Mouse (Mus musculus) midbrain, embryonic 12.5 days (tissue): ENCODE data around the gene Usp36. TPM values are rescaled to one million over a fixed set of nuclear protein-coding genes. Genes with fewer than 3 reads are reported as not detected.
A peak's percentile ranks its signal among the peaks of the same experiment; 100 is the strongest.

Experiments used
- ATAC-seq: fragments of 200-750 bp; cut with Nextera tagmentation; 2 replicates; pipeline ENCODE4 v1.8.0; 2017; ENCODE audit warnings: low read depth, moderate TSS enrichment, moderate library complexity; ENCODE audit not compliant: low FRiP score
- H3K27ac ChIP-seq: fragments of 300-500 bp; sonication (generic); replicated peaks from 2 replicates; pipeline ENCODE4 v1.5.1; 2016; ENCODE audit warnings: mild to moderate bottlenecking
- H3K27me3 ChIP-seq: fragments of 300-500 bp; sonication (generic); 2 replicates; pipeline ENCODE4 v1.6.1; 2016; ENCODE audit warnings: mild to moderate bottlenecking
- H3K36me3 ChIP-seq: fragments of 300-500 bp; sonication (generic); 2 replicates; pipeline ENCODE4 v1.6.1; 2016
- H3K4me1 ChIP-seq: fragments of 300-500 bp; sonication (generic); 2 replicates; pipeline ENCODE4 v1.6.1; 2016
- H3K4me2 ChIP-seq: fragments of 300-500 bp; sonication (generic); replicated peaks from 2 replicates; pipeline ENCODE4 v1.6.1; 2016; ENCODE audit warnings: mild to moderate bottlenecking, moderate library complexity
- H3K4me3 ChIP-seq: fragments of 300-500 bp; sonication (generic); 2 replicates; pipeline ENCODE4 v1.5.1; 2016; ENCODE audit warnings: mild to moderate bottlenecking
- H3K9ac ChIP-seq: fragments of 300-500 bp; sonication (generic); replicated peaks from 2 replicates; pipeline ENCODE4 v1.6.1; 2016; ENCODE audit warnings: mild to moderate bottlenecking, moderate library complexity
- H3K9me3 ChIP-seq: fragments of 300-500 bp; sonication (generic); 2 replicates; pipeline ENCODE4 v1.6.1; 2016; ENCODE audit warnings: mild to moderate bottlenecking
- WGBS: fragments of 180-500 bp; shearing (Covaris S2); methylation state at CpG from one replicate; pipeline ENCODE4 v1.1.7; 2016; 5-methylcytosine and 5-hydroxymethylcytosine counted together
- polyA plus RNA-seq: library from polyadenylated mRNA; unstranded; fragments of >200 nt; fragmentation: Nextera tagmentation; extraction: Ambion mirVana; gene quantifications from 2 replicates; pipeline ENCODE4 v1.2.1, GENCODE M21; 2016

Gene Usp36
- polyA plus RNA-seq, 1 experiment from 2014 or later: 20.8 TPM

DNA sequence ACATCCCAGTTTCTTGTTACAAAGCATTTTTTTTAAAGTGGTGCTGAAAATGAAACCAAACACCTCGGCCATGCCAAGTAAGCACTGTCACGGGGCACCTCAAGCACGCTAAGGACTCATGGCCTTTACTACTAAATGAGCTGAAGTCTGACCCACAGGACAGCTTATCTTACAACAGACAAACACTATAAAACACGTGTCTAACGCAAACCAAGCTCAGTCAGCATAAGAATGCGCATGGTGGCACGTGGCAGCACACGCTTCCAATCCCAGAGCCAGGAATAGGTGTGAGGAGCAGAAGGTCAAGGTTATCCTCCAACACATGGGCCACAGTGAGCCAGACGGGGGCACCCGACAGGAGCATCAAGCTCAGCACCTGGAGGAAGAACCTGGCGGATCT lies 24.4 kb downstream of the Usp36 start:
- H3K9me3 ChIP-seq: no peaks in the 10 kb centered on the region
- WGBS: 90% methylated on average over 11 of the region's 11 CpGs
- H3K27me3 ChIP-seq: no peaks in the 10 kb centered on the region
- H3K4me3 ChIP-seq: no peak overlapping the region
- H3K9ac ChIP-seq: no peak overlapping the region
- H3K27ac ChIP-seq: no peak overlapping the region
- no peak for ATAC-seq
- H3K4me2 ChIP-seq: no peak overlapping the region
- peaks cover 98% of the 10 kb centered on the region for H3K36me3 ChIP-seq
- no peaks in the 10 kb centered on the region for H3K4me1 ChIP-seq

- WGBS: 92% methylated on average over 5 of the region's 5 CpGs
- Histone ChIP-seq H3K4me2 (no peak overlapping the region), H3K27me3 (no peaks in the 10 kb centered on the region), H3K9ac (no peak overlapping the region), H3K36me3 (peaks cover 99% of the 10 kb centered on the region), H3K9me3 (no peaks in the 10 kb centered on the region), H3K4me3 (no peak overlapping the region), H3K27ac (0 out of 2 replicates have a peak overlapping the region, but pooled peaks have one; percentile 2), H3K4me1 (no peaks in the 10 kb centered on the region)
- no peak for ATAC-seq
These were observed 26.9 kb downstream of the Usp36 start for GRCm38 (mm10) chr11:118263146-118263545.

DNA sequence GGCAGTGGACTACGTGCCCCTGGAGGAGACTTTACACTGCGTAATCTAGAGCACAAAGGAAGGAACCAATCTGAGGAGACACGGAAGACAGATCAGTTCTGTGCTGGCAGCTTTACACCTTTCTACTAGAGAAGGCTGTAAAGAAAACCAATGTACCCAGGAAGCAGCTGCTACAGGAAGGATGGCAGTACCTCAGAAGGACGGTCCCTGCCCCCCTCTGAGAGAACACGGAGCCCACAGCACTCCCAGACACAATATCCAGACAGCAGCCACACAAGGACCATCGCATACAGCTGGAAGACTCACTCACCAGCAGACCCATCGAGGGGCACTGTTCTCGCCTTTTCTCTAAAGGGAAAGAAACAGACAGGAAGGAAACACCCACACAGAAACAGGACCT lies 30.0 kb downstream of the Usp36 start:
- ATAC-seq: no peak
- H3K9me3 ChIP-seq: no peaks in the 10 kb centered on the region
- H3K4me1 ChIP-seq: no peaks in the 10 kb centered on the region
- peaks cover 91% of the 10 kb centered on the region for H3K36me3 ChIP-seq
- no peaks in the 10 kb centered on the region for H3K27me3 ChIP-seq
- H3K4me3 ChIP-seq: no peak overlapping the region
- H3K27ac ChIP-seq: no peak overlapping the region
- no peak overlapping the region for H3K4me2 ChIP-seq
- WGBS: 93% methylated on average over 8 of the region's 8 CpGs
- H3K9ac ChIP-seq: no peak overlapping the region

- ATAC-seq: no peak
- WGBS: 98% methylated on average over 8 of the region's 8 CpGs
- no peaks in the 10 kb centered on the region for H3K9me3 ChIP-seq
- H3K36me3 ChIP-seq: peaks cover 86% of the 10 kb centered on the region
- H3K4me2 ChIP-seq: no peak overlapping the region
- no peak overlapping the region for H3K4me3 ChIP-seq
- H3K27me3 ChIP-seq: no peaks in the 10 kb centered on the region
- H3K4me1 ChIP-seq: peaks cover 4% of the 10 kb centered on the region; the same call in 1 of the 2 replicates
- no peak overlapping the region for H3K27ac ChIP-seq
- no peak overlapping the region for H3K9ac ChIP-seq
These were observed 30.5 kb downstream of the Usp36 start for GRCm38 (mm10) chr11:118259580-118259979.

DNA sequence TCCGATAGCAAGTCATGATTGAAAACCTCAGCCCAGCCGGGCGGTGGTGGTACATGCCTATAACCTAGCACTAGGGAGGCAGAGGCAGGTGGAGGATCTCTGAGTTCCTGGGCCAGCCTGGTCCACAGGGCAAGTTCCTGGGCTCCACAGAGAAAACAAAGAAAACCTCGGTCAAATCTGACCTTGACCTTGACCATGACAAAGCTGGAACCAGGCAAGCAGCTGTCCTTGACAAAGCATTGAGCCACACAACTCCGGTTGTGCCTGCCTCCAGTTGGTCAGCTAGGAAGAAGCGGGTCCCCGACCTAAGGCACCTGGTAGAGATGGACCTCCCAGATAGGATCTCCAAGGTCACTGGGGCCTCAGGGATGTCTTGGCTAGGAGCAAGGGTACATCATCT lies 33.7 kb downstream of the Usp36 start:
- Histone ChIP-seq H3K27me3 (peaks cover 2% of the 10 kb centered on the region; the same call in 1 of the 2 replicates), H3K4me2 (no peak overlapping the region), H3K27ac (no peak overlapping the region), H3K9me3 (no peaks in the 10 kb centered on the region), H3K4me1 (peaks cover 10% of the 10 kb centered on the region; the same call in 1 of the 2 replicates), H3K4me3 (no peak overlapping the region), H3K9ac (no peak overlapping the region), H3K36me3 (peaks cover 54% of the 10 kb centered on the region)
- ATAC-seq: no peak
- WGBS: 95% methylated on average over 7 of the region's 7 CpGs

GRCm38 (mm10) chr11:118254159-118254951 lies 35.7 kb downstream of the Usp36 start:
- H3K9ac ChIP-seq: no peak overlapping the region
- no peak overlapping the region for H3K4me2 ChIP-seq
- 64% methylated on average over 15 of the region's 15 CpGs for WGBS
- peaks cover 10% of the 10 kb centered on the region; the same call in 1 of the 2 replicates for H3K4me1 ChIP-seq
- no peak overlapping the region for H3K4me3 ChIP-seq
- ATAC-seq: no peak
- no peaks in the 10 kb centered on the region for H3K9me3 ChIP-seq
- peak overlapping the region; percentile 40 for H3K27ac ChIP-seq
- H3K36me3 ChIP-seq: peaks cover 34% of the 10 kb centered on the region
- H3K27me3 ChIP-seq: peaks cover 8% of the 10 kb centered on the region

- ATAC-seq: no peak
- Histone ChIP-seq H3K4me3 (no peak overlapping the region), H3K27me3 (peaks cover 8% of the 10 kb centered on the region), H3K9ac (no peak overlapping the region), H3K4me1 (peaks cover 15% of the 10 kb centered on the region), H3K36me3 (peaks cover 27% of the 10 kb centered on the region), H3K4me2 (no peak overlapping the region), H3K9me3 (no peaks in the 10 kb centered on the region), H3K27ac (no peak overlapping the region; the same call in 1 of the 2 replicates)
- 90% methylated on average over 7 of the region's 7 CpGs for WGBS
These were observed 36.4 kb downstream of the Usp36 start for GRCm38 (mm10) chr11:118253447-118254158.

GRCm38 (mm10) chr11:118249012-118249383 lies 41.0 kb downstream of the Usp36 start:
- Histone ChIP-seq H3K4me1 (peaks cover 22% of the 10 kb centered on the region), H3K4me3 (peak overlapping the region; percentile 84), H3K27me3 (peaks cover 13% of the 10 kb centered on the region), H3K9me3 (no peaks in the 10 kb centered on the region), H3K9ac (no peak overlapping the region), H3K36me3 (no peaks in the 10 kb centered on the region), H3K4me2 (peak overlapping the region; percentile 94), H3K27ac (peak overlapping the region; percentile 56)
- under 1% methylated on average over 5 of the region's 5 CpGs for WGBS
- ATAC-seq: peak; percentile 25

GRCm38 (mm10) chr11:118248150-118249011 lies 41.7 kb downstream of the Usp36 start, which contains the start of gene Cyth1:
Cyth1 (minus strand) TSS chr11:118248592.
- Histone ChIP-seq H3K9me3 (no peaks in the 10 kb centered on the region), H3K4me1 (peaks cover 21% of the 10 kb centered on the region), H3K9ac (peak within 1 kb of the TSS; percentile 86), H3K4me3 (peak within 1 kb of the TSS; percentile 84), H3K27me3 (peaks cover 13% of the 10 kb centered on the region), H3K27ac (peak within 1 kb of the TSS; percentile 56), H3K4me2 (peak within 1 kb of the TSS; percentile 94), H3K36me3 (no peaks in the 10 kb centered on the region)
- WGBS: under 1% methylated on average over 84 of the region's 86 CpGs
- ATAC-seq: peak; percentile 95

DNA sequence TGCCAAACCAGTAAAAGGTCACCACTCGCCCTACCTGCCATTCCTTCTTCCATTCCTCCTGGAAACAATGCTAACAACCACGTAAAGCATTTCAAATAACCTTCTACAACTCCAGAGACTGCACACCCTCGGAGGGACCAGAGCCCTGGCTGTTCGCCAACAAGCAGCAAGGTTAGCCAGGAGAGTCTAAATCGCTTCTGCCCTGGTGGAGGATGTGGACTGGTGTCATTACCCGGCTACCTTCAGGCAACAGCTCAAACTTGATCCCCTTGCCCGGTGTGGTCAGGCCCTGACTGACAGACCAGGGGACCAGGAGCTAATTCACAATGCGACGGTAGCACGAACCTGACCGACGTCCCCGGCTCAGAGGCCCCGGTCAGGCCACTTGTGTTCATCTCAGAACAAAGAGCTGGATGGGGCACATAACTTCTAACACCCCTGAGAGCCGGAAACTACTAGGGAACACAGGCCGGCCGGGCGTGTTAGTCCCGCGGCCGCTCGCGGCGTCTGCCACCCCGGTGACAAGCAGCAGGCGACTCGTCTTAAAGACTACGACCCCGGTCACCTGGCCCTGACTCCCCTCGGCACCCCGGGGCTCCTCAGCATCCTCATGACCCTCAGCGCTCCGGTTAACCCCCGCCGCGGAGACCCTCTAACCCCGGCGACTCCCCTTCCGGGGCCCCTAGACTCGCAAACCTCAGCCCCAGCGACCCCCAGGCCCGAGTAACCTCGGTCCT lies 42.5 kb downstream of the Usp36 start:
- peak overlapping the region; percentile 94 for H3K4me2 ChIP-seq
- H3K36me3 ChIP-seq: no peaks in the 10 kb centered on the region
- peaks cover 21% of the 10 kb centered on the region for H3K4me1 ChIP-seq
- H3K9ac ChIP-seq: peak overlapping the region; percentile 86
- H3K9me3 ChIP-seq: no peaks in the 10 kb centered on the region
- peaks cover 13% of the 10 kb centered on the region for H3K27me3 ChIP-seq
- WGBS: 2% methylated on average over 43 of the region's 43 CpGs
- H3K4me3 ChIP-seq: peak overlapping the region; percentile 84
- ATAC-seq: peak; percentile 3; the same call in 1 of the 2 replicates
- peak overlapping the region; percentile 46; the same call in 1 of the 2 replicates for H3K27ac ChIP-seq

DNA sequence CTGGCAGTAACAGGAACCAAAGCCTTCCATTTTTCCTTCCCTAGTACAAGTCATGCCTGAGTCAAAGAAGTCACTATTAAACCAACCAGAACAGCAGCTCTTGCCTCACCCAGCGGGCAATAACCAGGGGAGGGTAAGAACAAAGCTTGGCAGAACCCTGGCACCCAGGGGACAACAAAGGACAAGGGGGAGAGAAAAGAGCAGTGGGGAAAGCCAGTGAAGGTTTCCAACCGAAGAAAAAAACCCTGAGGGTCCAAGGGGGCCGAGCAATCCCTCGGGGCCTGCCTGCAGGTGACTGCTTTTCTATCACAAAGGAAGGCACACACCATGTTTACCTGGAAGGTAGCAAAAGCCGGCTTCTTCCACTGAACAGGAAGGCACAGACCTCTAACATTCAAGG lies 43.3 kb downstream of the Usp36 start:
- Histone ChIP-seq H3K36me3 (no peaks in the 10 kb centered on the region), H3K27ac (no peak overlapping the region), H3K27me3 (peaks cover 13% of the 10 kb centered on the region), H3K4me3 (peak overlapping the region; percentile 84), H3K9ac (peak overlapping the region; percentile 86; the same call in 1 of the 2 replicates), H3K4me2 (peak overlapping the region; percentile 94), H3K4me1 (peaks cover 27% of the 10 kb centered on the region), H3K9me3 (no peaks in the 10 kb centered on the region)
- no peak for ATAC-seq
- WGBS: 72% methylated on average over 5 of the region's 5 CpGs
